Mouse (Mus musculus) right cerebral cortex, adult 2 months (tissue): Measurements from ENCODE around the gene 4930402H24Rik.
A peak's percentile ranks its signal among the peaks of the same experiment; 100 is the strongest.

ENCODE experiments used
- DNase-seq, 2 experiments: peaks; one replicate each; pipeline ENCODE4 v3.0.0; 2021 to 2022; ENCODE audit warnings: low spot score in 2 of 2

The 4930402H24Rik gene

GRCm38 (mm10) chr2:130905751-130906583 is at the start of gene 4930402H24Rik, which contains the start of gene Atrn:
Gene 4930402H24Rik (minus strand): TSS chr2:130906406.
Gene Atrn (plus strand): TSS chr2:130906495.
- DNase-seq, result peak; percentile 87 to 90

DNA sequence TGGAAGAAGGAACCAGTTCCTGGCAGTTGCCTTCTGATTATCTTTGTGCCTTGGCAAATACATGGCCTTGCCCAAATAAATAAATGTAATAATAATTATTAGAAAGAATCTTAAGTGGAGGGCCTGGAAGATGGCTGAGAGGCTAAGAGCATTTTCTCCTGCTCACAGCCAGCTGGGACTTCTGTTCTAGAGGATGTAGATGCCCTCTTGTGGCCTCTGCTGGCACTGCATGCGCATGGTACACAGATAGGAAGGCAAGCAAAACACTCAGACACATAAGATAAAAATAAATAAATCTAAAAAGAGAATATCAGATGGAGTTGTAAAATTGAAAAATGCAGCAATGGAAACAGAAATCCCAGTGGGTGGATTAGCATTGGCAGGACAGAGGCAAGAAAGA is 44.3 kb upstream of the 4930402H24Rik start:
- peak; percentile 96 to 99 for DNase-seq

GRCm38 (mm10) chr2:130949781-130950180 is 43.6 kb upstream of the 4930402H24Rik start:
- no peak for DNase-seq

GRCm38 (mm10) chr2:130932865-130933264 is 26.7 kb upstream of the 4930402H24Rik start:
- no peak for DNase-seq

DNA sequence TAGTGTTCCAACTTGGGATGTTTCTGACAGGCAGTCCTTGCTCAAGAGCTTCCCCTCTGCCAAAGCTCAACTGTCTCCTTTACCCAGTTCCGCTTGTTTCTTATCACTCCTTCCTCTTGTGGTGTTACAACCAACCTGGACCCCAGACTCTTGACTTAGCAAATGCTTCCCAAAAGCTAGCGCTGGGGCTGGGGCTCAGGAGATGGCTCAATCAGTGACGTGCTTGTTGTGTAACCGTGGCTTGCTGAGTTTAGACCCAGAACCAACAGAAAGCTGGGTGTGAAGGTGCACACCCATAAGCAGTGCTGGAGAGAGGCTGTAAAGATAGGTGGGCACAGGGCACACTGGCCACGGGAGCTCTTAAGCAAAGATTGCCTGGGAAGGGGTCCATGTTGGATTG is 23.8 kb upstream of the 4930402H24Rik start:
- DNase-seq, result no peak

- no peak for DNase-seq
Observed at GRCm38 (mm10) chr2:130928530-130928929, 22.3 kb upstream of the 4930402H24Rik start.

DNA sequence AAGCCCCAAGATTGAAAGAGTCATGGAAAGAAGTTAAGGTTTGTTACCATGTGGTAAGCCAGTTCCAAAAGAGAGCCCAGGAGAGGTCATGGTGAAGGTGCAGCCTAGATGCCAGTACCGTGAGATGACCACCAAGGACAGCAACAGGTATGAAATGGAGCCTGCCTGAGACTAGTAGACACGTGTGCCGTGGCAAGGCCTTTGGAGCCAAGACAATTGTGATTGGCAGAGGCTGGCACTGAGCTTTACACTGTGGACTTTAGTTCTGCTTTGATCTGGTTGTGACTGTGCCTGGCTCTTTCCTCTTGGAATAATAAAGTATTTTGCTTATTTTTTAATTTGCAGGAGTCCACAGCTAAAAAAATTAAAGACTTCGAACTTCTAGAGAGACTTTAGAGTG is 21.8 kb upstream of the 4930402H24Rik start:
- DNase-seq, result no peak

GRCm38 (mm10) chr2:130924950-130925349 is 18.7 kb upstream of the 4930402H24Rik start:
- DNase-seq, result no peak

DNA sequence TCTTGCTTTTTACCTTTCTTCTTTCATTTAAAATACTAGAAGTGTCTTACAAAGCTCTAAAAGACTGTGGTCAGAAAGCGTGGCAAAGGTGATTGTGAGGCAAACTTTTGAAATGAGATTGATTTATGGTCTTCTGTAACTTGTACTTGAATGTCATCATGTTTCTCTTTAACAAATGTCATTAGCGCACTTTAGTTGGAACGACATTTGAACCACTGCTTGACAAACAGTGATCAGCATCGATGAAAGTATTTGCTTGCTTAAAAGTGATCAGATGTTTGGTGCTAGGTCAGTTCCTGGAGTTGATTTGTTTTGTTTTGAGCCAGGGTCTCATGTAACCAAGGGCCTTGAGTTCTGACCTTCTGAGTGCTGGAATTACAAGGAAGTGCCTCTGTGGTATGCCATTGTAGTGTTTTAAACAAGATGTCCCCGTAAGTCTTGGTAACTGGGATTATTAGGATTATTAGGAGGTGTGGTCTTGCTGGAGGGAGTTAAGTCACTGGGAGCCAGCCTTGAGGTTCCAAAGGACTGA is 12.9 kb upstream of the 4930402H24Rik start:
- no peak for DNase-seq

DNA sequence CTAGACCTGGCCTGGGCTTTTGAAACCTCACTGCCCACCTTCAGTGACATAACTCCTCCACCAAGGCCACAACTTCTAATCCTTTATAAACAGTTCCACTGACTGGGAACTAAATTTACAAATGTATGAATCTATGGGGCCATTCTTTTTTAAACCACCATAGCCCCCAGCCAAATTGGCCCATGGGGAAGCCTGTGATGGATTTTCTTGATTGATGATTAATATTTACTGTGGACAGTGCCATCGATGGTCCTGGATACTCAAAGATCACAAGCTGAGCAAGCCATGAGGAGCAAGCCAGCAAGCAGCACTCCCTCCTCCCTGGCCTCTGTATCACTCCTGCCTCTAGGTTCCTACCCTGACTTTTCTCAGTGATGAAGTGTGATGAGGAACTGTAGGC is 11.5 kb upstream of the 4930402H24Rik start:
- no peak for DNase-seq

DNA sequence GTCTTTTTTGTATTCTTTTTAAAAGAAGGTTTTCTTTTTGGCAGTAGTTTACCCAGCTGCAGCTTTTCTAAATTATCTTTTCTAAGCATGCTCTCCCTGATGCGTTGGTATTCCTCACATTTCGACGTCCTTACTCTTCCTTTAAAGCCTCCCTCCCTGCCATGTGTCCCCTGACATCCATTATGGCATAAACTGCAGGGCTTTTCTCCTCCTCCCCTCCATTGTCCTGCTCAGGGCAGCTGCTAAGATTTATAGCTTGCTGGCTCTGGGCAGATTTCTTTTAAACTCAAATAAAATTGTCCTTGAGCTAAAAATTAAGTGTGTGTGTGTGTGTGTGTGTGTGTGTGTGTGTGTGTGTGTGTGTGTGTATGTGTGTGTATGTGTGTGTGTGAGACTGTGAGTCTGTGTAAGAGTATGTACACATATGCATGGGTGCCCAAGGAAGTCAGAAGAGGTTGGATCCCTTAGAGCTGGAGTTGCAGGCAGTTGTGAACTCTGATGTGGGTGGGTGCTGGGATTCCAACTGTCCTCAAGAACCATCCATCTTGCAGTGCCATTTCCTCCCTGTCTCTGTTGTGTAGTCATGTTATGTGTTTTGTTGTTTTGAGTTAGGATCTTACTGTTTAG is 10.4 kb upstream of the 4930402H24Rik start:
- no peak for DNase-seq

DNA sequence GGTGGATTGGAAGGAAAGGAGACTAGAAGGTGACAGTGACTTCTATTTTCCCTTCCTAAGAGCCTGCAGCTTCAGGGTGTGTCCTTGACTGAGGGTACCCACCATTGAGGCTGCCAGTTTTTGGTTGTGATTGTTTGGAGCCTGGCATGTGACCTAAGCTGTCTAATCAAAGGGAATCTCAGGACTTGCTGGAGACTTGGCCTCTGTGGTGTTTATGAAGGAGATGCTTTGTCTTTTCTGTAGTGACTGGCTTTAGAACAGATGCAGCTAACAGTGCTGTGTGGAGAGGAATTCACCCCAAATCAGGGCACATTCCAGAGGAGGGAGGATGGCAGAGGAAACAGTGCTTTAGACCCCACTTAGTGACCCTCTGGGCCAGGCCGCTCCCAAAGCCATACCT is 8.7 kb upstream of the 4930402H24Rik start:
- no peak for DNase-seq

DNA sequence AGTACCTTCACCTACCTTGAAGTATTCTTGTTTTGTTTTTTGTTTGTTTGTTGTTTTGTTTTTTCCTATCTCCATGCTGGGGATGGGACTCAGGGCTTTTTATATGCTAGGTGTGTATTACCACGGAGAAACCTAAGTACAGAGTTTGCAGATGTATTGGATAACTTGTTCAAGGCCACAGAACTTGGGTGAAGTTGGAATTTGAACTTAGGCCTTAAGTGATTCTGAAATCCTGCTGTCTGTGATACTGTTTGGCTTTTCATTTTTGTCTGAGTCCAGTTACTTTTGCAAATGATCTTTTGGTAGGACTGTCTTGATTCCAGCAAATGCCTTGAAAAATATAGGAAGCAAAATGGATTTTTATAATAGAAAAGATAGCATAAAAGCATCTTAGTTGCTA is 5.5 kb upstream of the 4930402H24Rik start:
- DNase-seq, result no peak

DNA sequence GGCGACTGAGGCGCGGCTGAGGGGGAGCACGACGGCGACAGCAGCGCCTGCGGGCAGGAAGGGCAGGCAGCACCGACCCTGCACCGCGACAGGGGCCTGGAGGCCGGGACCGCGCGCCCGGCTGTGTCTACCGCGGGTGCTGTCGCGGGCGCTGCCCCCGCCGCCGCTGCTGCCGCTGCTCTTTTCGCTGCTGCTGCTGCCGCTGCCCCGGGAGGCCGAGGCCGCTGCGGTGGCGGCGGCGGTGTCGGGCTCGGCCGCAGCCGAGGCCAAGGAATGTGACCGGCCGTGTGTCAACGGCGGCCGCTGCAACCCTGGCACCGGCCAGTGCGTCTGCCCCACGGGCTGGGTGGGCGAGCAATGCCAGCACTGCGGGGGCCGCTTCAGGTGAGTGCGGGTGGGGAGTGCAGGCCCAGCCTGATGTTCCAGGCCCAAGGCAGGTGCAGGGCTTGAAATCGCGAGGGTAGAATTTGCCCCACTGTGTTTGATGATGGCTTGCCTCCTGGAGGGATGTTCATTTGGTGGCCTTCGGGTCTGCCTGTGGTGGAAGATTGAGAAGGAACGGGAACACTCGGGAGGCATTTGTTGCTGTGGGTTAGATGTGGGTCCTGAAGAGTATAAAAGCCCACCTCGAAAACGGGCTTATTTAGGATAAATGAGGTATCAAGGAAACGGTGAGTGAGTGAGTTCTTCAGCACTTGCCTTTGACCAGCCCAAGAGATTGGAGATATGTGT is 544 bp upstream of the 4930402H24Rik start:
- peak; percentile 31 to 44 for DNase-seq

- DNase-seq, result no peak
Observed at GRCm38 (mm10) chr2:130898783-130899182, 7.4 kb downstream of the 4930402H24Rik start.

- DNase-seq, result no peak
Observed at GRCm38 (mm10) chr2:130897856-130898255, 8.3 kb downstream of the 4930402H24Rik start.

DNA sequence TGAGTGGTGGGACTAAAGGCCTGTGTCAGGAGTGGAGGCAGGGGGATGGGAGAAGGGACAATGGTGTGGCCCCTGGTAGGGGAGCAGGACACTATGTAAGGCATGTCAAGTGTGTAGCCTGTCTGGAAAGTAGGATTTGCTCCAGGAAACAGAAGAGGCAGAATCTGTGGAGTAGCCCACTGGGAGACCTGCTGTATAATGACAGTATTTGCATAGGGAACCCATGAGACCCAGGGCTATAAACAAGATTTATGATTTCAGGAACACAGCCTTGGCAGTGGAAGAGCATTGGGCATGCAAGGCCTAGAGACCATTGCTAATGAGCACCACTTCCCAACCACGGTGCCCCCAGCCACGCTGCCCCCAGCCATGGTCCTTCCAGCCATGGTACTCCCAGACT is 9.3 kb downstream of the 4930402H24Rik start:
- DNase-seq, result no peak

DNA sequence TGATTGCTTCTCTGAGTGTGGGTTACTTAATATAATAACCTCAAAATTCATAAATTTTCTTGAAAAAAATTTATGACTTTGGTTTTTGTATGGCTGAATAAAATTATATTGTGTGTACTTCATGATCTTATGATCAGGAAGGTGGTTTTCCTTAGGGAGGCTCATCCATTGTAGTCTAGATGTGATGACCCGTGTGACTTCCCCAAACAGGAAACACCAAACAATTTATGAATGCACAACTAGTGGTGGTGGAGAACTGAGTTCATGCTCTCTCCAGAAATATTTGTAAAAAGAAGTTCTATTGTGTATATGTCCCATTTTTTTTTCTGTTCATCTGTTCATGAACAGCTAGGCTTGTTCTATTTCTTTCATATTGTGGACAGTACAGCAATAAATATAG is 18.8 kb downstream of the 4930402H24Rik start:
- no peak for DNase-seq

GRCm38 (mm10) chr2:130886983-130887382 is 19.2 kb downstream of the 4930402H24Rik start:
- no peak for DNase-seq

GRCm38 (mm10) chr2:130877376-130877775 is 28.8 kb downstream of the 4930402H24Rik start:
- no peak for DNase-seq

GRCm38 (mm10) chr2:130870916-130871315 is 35.3 kb downstream of the 4930402H24Rik start:
- DNase-seq, result no peak

DNA sequence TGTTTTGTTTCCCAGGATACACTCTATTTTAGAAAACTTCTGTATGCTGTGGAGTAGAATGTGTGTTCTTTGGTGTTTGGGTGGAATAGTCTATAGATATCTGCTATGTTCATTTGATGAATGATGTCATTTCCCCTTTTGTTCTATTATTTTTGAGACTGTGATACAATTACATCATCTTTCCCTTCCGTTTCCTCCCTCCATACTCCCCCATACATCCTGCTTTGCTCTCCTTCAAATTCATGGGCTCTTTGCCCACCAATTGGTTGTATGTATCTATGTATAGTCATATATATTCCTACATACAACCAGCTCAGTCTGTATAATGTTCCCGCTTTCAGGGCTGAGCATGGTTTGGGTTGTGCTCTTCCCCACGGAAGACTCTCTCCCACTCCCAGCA is 44.1 kb downstream of the 4930402H24Rik start:
- no peak for DNase-seq
